Mouse (Mus musculus): ENCODE measurements around the gene Hlcs.

The Hlcs gene

DNA sequence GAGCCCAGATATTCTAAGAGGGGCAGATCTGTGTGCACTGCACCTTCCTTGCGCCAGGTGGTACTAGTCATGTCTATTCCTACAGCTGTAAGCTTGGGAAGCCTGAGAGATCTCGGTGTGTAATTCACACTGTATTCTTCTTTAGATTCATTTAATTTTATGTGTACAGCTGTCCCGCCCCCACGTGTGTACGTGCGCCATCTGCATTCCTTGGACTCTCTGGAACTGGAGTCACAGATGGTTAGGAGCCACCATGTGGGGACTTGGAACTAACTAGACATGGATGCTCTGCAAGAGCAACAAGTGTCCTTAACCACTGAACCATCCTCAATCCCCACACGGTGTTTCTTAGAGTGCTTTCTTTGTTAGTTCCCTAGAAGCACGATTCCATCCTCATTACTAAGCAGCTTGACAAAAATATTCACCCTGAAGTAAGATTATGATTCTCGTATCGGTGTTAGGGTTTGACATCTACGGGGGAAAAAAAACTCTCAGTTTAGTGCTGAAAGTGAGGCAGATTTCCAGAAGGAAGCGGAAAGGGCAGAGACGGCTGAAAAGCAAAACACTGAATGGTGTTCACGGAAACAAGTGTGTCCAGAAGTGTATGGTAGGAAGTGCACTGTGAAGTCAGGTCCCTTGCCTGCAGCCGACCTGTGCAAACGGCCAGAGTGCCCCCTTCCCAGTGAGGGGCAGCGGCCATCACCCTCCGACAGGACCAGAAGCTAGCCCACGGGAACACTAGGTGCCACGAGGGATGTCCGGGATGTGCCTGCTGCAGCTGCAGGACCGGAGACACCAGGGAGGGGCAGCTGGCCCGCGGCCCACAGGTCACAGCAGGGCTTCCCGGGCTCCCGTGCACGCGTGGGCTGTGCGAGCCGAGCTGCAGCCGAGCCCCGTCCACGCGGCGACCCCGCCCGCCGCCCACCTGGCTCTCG, 24.0 kb downstream of the Hlcs start:
- DNase-seq (ENCODE audit: low read depth, low spot score): no peak

DNA sequence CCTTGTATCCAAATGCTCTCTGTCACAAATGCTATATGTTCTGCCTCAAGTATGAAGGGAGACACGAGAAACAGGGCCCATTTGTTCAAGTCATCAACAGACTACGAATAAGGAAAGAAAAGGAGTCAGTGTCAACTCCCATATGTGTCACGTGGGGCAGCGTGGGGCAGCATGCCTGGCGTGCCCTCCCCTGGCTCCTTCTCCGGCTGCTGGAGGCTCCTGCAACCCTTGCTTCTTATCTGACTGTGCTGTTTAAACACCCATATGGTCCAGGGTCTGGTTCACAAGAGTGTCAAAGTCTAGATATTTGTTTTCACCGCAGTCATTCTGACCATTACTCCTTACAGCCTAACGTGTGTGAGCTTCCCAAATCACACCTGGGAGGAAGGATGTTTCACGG, 25.5 kb downstream of the Hlcs start:
- DNase-seq (ENCODE audit: low read depth, low spot score): no peak

GRCm38 (mm10) chr16:94283972-94284371, 29.4 kb downstream of the Hlcs start:
- no peak for DNase-seq (ENCODE audit: low read depth, low spot score)

- no peak for DNase-seq (ENCODE audit: low read depth, low spot score)
Observed at GRCm38 (mm10) chr16:94270826-94271225, 42.5 kb downstream of the Hlcs start.

DNA sequence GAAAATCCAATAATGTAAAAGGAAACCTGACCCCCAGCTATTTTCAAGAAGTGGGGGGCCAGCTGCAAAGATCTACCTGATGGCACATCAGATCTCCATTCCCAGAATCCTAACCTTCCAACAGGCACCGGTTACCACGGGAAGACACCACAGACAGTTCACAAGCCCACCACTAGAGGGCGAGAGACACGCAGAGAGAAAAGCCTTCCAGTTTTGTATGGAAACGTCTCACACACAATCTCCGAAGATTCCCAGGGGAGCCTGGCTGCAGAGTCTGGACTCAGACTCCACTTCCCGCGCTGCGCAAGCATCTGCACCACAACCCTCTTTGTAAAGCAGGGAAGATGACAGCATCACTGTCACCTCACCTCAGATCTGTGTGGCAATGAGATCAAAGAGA, 43.7 kb downstream of the Hlcs start:
- DNase-seq (ENCODE audit: low read depth, low spot score): peak; percentile 61

DNA sequence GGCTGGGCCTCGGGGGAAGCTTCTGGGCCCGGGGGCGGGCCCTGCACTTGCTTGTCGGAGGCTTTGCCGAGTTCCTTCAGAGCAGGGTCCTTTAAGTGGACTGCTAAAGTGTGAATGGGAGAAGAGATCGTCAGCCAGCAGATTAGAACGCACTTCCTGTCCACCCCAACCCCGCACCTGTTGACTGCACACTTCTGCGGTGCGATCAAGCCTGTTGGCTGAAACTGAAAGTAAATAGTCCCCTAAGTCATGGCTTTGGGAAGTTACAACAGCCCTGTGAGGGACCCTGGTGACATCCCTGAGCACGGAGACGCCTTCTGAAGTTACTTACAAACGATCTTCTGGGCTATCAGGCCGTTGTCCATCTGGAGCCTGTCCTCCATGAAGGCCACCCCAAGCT, 45.2 kb downstream of the Hlcs start:
- DNase-seq (ENCODE audit: low read depth, low spot score): peak; percentile 31

- DNase-seq (ENCODE audit: low read depth, low spot score): no peak
Observed at GRCm38 (mm10) chr16:94264611-94265010, 48.8 kb downstream of the Hlcs start.

DNA sequence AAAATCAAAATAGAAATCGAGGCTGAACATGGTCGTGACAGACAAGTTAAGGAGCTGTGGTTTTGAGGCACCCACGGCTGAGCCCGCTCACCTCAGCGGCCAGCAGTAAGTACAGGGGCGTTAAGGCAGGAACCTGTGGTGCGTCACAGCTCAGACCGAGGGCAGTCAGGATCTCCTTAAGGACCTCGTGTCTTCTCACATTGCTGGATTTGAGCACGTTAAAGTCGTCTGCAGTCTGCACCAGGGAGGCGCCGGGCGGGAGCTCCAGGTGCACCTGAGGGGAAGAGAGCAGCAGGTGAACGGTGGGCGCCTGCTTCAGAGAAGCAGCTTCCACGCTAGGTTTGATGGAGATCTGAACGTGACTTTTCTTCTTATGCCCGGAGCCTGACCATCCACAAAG, 50.9 kb downstream of the Hlcs start:
- DNase-seq (ENCODE audit: low read depth, low spot score): no peak

- no peak for DNase-seq (ENCODE audit: low read depth, low spot score)
Observed at GRCm38 (mm10) chr16:94260938-94261630, 52.3 kb downstream of the Hlcs start.

- peak; percentile 78 for DNase-seq (ENCODE audit: low read depth, low spot score)
Observed at GRCm38 (mm10) chr16:94258366-94259310, 54.7 kb downstream of the Hlcs start.

DNA sequence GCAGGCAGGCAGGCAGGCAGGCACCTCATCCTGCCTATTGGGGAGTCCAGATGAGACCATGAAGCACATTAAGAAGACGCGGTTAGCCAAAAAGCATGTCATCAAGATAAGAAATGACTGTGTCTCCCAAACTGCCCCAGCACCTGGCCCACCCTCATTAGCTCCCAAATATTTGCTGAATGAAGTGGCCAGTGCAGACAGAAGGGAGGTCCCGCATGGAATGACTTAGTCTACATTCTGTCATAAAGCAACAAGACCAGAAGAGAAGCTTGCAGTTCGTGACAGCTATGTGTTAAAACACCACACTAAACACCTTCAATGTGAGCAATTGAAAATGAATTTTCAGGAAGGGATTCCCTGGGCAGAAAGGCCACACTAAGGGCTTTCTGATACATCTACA, 57.8 kb downstream of the Hlcs start:
- DNase-seq (ENCODE audit: low read depth, low spot score): no peak

GRCm38 (mm10) chr16:94255035-94255434, 58.3 kb downstream of the Hlcs start:
- DNase-seq (ENCODE audit: low read depth, low spot score): no peak

DNA sequence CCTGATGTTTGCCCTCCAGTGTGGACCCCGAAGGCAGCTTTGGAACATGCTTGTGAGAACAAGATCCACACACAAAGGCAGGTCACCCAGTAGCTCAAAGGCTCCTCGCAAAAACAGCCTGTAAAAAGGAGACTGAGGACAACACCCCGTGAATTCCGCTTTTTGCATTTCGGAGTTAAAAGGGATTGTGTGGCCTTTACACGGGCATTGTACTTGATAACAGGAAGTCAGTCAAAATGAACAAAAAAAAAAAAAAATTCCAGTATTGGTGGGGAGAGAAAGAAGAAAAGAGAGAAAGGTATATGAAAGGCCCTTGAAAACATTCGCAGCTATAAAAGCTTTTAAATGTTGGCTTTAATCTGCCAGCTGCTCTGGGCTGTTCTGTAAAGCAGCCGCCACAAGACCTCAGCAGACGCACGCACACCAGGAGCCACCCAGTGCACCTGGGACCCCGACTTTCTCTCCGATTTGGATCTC, 58.9 kb downstream of the Hlcs start:
- peak; percentile 61 for DNase-seq (ENCODE audit: low read depth, low spot score)

- no peak for DNase-seq (ENCODE audit: low read depth, low spot score)
Observed at GRCm38 (mm10) chr16:94253671-94254414, 59.5 kb downstream of the Hlcs start.

DNA sequence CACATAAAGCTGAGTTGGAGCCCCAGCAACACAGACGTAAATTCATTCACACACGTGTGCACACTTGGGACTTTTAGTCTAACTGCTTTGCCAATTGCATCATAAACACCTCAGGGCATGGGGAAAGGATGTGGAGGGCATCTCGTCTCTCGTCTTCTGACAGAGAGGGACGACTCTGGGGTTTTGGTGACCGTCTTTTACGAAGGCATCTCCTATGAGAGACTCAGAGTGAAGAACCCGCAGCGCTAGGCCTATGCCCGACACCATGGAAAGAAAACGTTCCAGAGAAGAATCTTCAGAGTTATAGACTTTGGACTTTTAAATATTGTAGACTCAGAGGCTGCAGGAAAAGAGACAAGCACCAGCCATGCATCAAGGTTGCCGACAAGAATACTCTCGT, 61.6 kb downstream of the Hlcs start:
- no peak for DNase-seq (ENCODE audit: low read depth, low spot score)

DNA sequence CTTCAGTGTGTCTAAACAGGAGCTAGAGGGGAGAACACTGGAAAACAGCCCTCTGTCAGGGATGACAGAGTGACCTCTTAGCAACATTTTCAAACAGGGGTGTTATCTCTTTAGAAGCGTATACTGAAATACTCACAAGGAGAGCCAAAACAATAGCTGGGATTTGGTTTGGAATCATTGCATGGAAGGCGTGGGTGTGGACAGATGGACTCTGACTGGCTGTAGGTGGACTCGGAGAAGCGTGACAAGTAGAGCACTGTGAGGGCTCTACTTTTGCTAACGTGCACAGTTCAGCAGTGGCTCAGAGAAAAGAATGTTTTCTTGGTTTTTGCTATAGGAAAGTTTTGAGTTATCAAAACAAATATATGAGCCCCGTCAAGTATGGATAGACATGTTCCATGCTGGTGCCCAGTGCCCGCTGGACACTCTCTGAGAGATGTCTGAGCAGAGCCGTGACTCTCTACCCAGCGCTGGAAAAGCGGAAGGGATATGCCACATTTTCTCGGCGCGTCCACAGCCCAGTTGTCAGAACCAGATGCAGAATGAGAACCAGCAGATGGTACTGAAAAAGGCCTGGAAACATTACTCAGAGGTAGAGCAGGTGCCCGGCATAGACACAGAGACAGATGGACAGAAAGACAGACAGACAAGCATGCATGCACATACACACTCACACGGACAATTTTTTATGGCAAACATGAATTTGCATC, 62.6 kb downstream of the Hlcs start:
- DNase-seq (ENCODE audit: low read depth, low spot score): no peak

GRCm38 (mm10) chr16:94250136-94250535, 63.2 kb downstream of the Hlcs start:
- no peak for DNase-seq (ENCODE audit: low read depth, low spot score)

GRCm38 (mm10) chr16:94249666-94250065, 63.7 kb downstream of the Hlcs start:
- DNase-seq (ENCODE audit: low read depth, low spot score): no peak

- no peak for DNase-seq (ENCODE audit: low read depth, low spot score)
Observed at GRCm38 (mm10) chr16:94248721-94249120, 64.7 kb downstream of the Hlcs start.

- no peak for DNase-seq (ENCODE audit: low read depth, low spot score)
Observed at GRCm38 (mm10) chr16:94246976-94247375, 66.4 kb downstream of the Hlcs start.
